Mouse (Mus musculus) liver, embryonic 14.5 days (tissue): ENCODE results near the gene Rlbp1. TPM values are rescaled to one million over a fixed set of nuclear protein-coding genes. Genes with fewer than 3 reads are reported as not detected.

Source experiments
- ATAC-seq: fragments of 200-750 bp; cut with Nextera tagmentation; 2 replicates; pipeline ENCODE4 v1.8.0; 2017; ENCODE audit warnings: moderate number of reproducible peaks, mild to moderate bottlenecking, moderate library complexity; ENCODE audit not compliant: insufficient read depth
- DNase-seq, 3 experiments: peaks; one replicate each; pipeline ENCODE4 v3.0.0-alpha.2; 2012 to 2013; ENCODE audit warnings: low read depth in 3 of 3, low spot score in 3 of 3
- H3K27ac ChIP-seq: fragments of 300-500 bp; sonication (generic); 2 replicates; pipeline ENCODE4 v1.5.1; 2014; ENCODE audit warnings: moderate library complexity, mild to moderate bottlenecking, control low read depth, inconsistent platforms
- H3K27me3 ChIP-seq: fragments of 300-500 bp; sonication (generic); 2 replicates; pipeline ENCODE4 v1.6.1; 2014; ENCODE audit warnings: mild to moderate bottlenecking, low read length, moderate library complexity; ENCODE audit not compliant: control insufficient read depth, insufficient read depth
- H3K36me3 ChIP-seq: fragments of 300-500 bp; sonication (generic); replicated peaks from 2 replicates; pipeline ENCODE4 v1.6.1; 2014; ENCODE audit warnings: low read depth; ENCODE audit not compliant: control insufficient read depth, insufficient read depth
- H3K4me1 ChIP-seq, 2 experiments: fragments of 200-500 bp in 1 of 2; fragments of 300-500 bp in 1 of 2; sonication (generic) in 1 of 2; replicated peaks; 2 replicates each; pipeline ENCODE4 v1.6.1; 2012 to 2014; ENCODE audit warnings: antibody characterized with exemption in 1 of 2, inconsistent platforms in 1 of 2, low read length in 1 of 2; ENCODE audit not compliant: control insufficient read depth in 2 of 2, insufficient read depth in 2 of 2
- H3K4me2 ChIP-seq: fragments of 300-500 bp; sonication (generic); 2 replicates; pipeline ENCODE4 v1.6.1; 2014; ENCODE audit warnings: low read depth, mild to moderate bottlenecking, control low read depth, moderate library complexity
- H3K4me3 ChIP-seq, 2 experiments: fragments of 200-500 bp in 1 of 2; fragments of 300-500 bp in 1 of 2; sonication (generic) in 1 of 2; 2 replicates each; pipeline ENCODE4 v1.5.1; 2012 to 2014; ENCODE audit warnings: low read depth in 2 of 2, low read length in 2 of 2, mild to moderate bottlenecking in 2 of 2, control low read depth in 1 of 2, inconsistent platforms in 1 of 2, moderate library complexity in 1 of 2; ENCODE audit not compliant: insufficient read depth in 1 of 2
- H3K9ac ChIP-seq: fragments of 300-500 bp; sonication (generic); replicated peaks from 2 replicates; pipeline ENCODE4 v1.6.1; 2014; ENCODE audit warnings: mild to moderate bottlenecking, control low read depth, moderate library complexity
- H3K9me3 ChIP-seq: fragments of 300-500 bp; sonication (generic); 2 replicates; pipeline ENCODE4 v1.6.1; 2016; ENCODE audit warnings: low read length, mixed read lengths; ENCODE audit not compliant: control insufficient read depth
- CTCF ChIP-seq: IDR thresholded peaks from 2 replicates; pipeline ENCODE4 v1.5.1; 2016; ENCODE audit warnings: antibody characterized with exemption, low read depth, control low read depth
- EP300 ChIP-seq: IDR thresholded peaks from 2 replicates; pipeline ENCODE4 v1.6.1; 2016; ENCODE audit warnings: antibody characterized with exemption, low read depth
- WGBS: fragments of 180-500 bp; shearing (Covaris S2); extraction: QIAGEN DNeasy Blood & Tissue Kit; methylation state at CpG from one replicate; pipeline ENCODE4 v1.1.7; 2014; ENCODE audit not compliant: insufficient replicate concordance; 5-methylcytosine and 5-hydroxymethylcytosine counted together
- polyA plus RNA-seq, 2 experiments: library from polyadenylated mRNA; depleted of rRNA in 1 of 2; stranded (reverse) in 1 of 2; unstranded in 1 of 2; fragments of >200 nt; fragmentation: Nextera tagmentation in 1 of 2; extraction: Ambion mirVana in 1 of 2; gene quantifications; 2 replicates each; pipeline versions ENCODE4 v1.2.1 to v1.2.3; 2012 to 2014

Rlbp1 gene
- polyA plus RNA-seq, 2 experiments = 0.04 TPM; not detected in 1

GRCm38 (mm10) chr7:79368664-79369063 is 18.2 kb downstream of the Rlbp1 start:
- no peak overlapping the region for H3K27ac ChIP-seq
- ATAC-seq (no peak), DNase-seq (no peak)
- TF ChIP-seq EP300 (no peak), CTCF (no peak)
- H3K9ac ChIP-seq = no peak overlapping the region
- 27% methylated on average over 5 of the region's 5 CpGs for WGBS
- H3K36me3 ChIP-seq = peaks cover 2% of the 10 kb centered on the region; the same call in 1 of the 2 replicates
- H3K4me2 ChIP-seq = no peak overlapping the region
- H3K4me1 ChIP-seq = no peaks in the 10 kb centered on the region; a peak in 1 of 4 replicates
- H3K27me3 ChIP-seq = no peaks in the 10 kb centered on the region
- no peak overlapping the region for H3K4me3 ChIP-seq
- no peaks in the 10 kb centered on the region for H3K9me3 ChIP-seq

GRCm38 (mm10) chr7:79363370-79364043 is 23.3 kb downstream of the Rlbp1 start:
- no peak for ATAC-seq
- DNase-seq = no peak
- peaks cover 7 to 17% of the 10 kb centered on the region in 2 experiments for H3K4me1 ChIP-seq
- H3K36me3 ChIP-seq = peaks cover 17% of the 10 kb centered on the region
- no peak overlapping the region for H3K9ac ChIP-seq
- no peaks in the 10 kb centered on the region for H3K27me3 ChIP-seq
- H3K4me3 ChIP-seq = no peak overlapping the region
- no peak for TF ChIP-seq CTCF
- TF ChIP-seq EP300 = no peak; the same call in 1 of the 2 replicates
- H3K9me3 ChIP-seq = no peaks in the 10 kb centered on the region
- H3K4me2 ChIP-seq = no peak overlapping the region
- H3K27ac ChIP-seq = no peak overlapping the region
- WGBS = 14% methylated on average over 8 of the region's 8 CpGs

- Histone ChIP-seq H3K4me1 (peaks cover 12 to 24% of the 10 kb centered on the region in 2 experiments), H3K27ac (no peak overlapping the region), H3K4me2 (no peak overlapping the region), H3K27me3 (no peaks in the 10 kb centered on the region), H3K9ac (no peak overlapping the region), H3K4me3 (no peak overlapping the region), H3K36me3 (peaks cover 18% of the 10 kb centered on the region), H3K9me3 (no peaks in the 10 kb centered on the region)
- TF ChIP-seq EP300 = no peak
- DNase-seq (no peak), ATAC-seq (no peak)
- 59% methylated on average over 7 of the region's 7 CpGs for whole genome bisulfite sequencing
These were observed 24.0 kb downstream of the Rlbp1 start for GRCm38 (mm10) chr7:79362830-79363229.

- 68% methylated on average over 8 of the region's 8 CpGs for WGBS
- no peak overlapping the region for H3K4me3 ChIP-seq
- H3K36me3 ChIP-seq = peaks cover 21% of the 10 kb centered on the region
- no peak for ATAC-seq
- peaks cover 12 to 26% of the 10 kb centered on the region in 2 experiments for H3K4me1 ChIP-seq
- no peaks in the 10 kb centered on the region for H3K27me3 ChIP-seq
- H3K27ac ChIP-seq = no peak overlapping the region
- no peak overlapping the region for H3K4me2 ChIP-seq
- TF ChIP-seq EP300 = no peak
- no peak for TF ChIP-seq CTCF
- H3K9ac ChIP-seq = no peak overlapping the region
- H3K9me3 ChIP-seq = no peaks in the 10 kb centered on the region
- DNase-seq = no peak
These were observed 24.6 kb downstream of the Rlbp1 start for GRCm38 (mm10) chr7:79362208-79362607.

GRCm38 (mm10) chr7:79360056-79360455 is 26.8 kb downstream of the Rlbp1 start:
- 83% methylated on average over 11 of the region's 11 CpGs for WGBS
- Histone ChIP-seq H3K4me2 (no peak overlapping the region), H3K27ac (no peak overlapping the region), H3K36me3 (peaks cover 36% of the 10 kb centered on the region), H3K9me3 (no peaks in the 10 kb centered on the region), H3K4me3 (no peak overlapping the region), H3K9ac (no peak overlapping the region), H3K4me1 (peaks cover 12 to 26% of the 10 kb centered on the region in 2 experiments), H3K27me3 (no peaks in the 10 kb centered on the region)
- DNase-seq = no peak
- TF ChIP-seq CTCF (no peak), EP300 (no peak)
- ATAC-seq = no peak
